Mouse (Mus musculus): ENCODE results near the gene Tlcd1.
"Not testable (repeated sequence)": the region's sequence is repeated elsewhere in the genome, so short reads cannot be mapped to it uniquely, and the experiment has no call there.

Gene Tlcd1

DNA sequence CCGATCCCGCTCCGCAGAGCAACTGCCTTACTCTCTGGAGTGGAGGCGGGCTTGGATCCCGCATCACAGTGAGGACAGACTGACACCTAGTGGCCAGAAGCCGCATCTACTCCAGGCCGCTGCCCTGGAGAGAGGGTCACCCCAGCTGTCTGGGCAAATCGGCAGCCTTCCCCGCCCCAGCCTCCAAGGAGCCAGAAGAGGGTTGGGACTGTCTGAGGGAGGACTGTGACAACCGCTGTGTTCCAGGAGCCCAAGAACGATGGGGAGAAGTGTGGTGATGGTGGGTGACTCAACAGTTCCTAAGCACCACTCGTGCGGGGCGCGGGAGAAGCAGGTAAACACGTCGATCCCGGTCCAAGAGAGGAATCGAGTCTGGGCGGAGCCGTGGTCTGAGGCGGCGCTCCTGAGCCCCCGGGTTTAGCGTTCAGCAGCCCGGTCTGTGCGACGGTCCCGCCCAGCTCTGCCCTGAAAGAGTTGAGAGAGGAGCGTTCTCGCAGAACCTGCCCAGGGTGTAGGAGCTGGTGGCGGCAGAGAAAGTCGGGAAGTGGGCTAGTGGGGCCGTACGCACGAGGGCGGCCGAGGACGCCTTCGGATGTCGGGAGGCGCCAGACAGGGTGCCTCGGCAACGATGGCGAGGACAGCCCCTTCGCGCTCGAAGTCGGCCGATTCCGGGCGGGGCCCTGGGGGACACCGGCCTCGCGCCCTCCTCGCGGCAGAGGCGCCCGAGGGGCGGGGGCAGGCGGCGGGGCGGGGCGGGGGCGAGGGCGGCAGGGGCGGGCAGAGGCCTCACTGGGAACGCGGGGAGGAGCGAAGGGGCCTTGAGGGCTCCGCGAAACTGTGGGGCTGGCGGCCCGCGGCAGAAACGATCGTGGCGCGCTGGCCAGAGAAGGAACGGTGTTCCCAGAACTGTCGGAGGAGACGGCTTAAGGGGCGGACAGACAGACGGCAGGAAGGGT lies 1.7 kb downstream of the Tlcd1 start:
- peak; percentile 96 for DNase-seq (ENCODE audit: low spot score)

DNA sequence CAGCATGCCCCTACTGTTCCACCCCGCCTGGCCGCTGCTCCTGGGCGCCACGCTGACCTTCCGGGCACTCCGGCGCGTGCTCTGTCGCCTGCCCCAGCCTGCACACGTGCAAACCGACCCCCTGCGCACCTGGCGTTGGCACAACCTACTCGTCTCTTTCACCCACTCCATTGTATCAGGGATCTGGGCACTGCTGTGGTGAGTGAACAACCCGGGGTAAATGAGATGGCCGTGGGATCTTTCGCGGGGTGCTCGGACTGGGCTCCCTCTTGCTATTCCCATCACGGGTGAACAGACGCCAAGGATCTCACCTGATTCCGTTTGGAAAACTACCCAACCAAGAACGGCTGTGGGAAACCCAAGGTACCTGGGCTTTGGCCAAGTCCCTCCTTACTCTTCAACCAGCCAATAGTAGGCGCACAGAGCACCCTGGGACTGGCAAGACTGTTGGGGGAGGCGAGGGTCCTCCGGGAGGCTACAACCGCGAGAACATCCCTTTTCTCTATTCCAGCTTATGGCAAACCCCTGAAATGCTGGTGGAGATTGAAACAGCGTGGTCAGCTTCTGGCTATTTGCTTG lies 2.4 kb downstream of the Tlcd1 start:
- DNase-seq (ENCODE audit: low spot score), result peak; percentile 80

DNA sequence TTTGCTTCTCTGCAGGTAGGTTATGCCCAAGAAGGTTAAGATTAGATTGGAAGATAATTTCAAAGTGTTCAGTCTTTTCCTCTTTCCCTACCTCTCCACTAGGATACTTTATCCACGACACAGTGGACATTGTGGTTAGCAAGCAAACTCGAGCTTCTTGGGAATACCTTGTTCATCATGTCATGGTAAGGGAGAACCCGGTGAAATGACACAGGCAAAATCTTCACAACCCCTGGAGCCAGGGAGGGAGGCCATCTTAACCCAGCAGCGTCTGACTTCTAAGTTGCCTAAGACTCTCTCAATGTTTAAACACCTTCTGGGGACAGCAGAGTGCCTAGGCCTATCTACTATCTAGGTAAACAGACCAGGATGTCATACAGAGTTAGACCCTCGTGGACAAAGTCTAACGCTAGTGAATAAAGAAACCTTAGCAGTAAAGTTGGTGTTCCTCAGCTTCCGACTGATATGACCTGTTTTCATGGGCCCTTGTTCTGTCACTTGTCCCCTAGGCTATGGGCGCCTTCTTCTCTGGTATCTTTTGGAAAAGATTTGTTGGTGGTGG lies 3.0 kb downstream of the Tlcd1 start:
- DNase-seq (ENCODE audit: low spot score), result no peak

DNA sequence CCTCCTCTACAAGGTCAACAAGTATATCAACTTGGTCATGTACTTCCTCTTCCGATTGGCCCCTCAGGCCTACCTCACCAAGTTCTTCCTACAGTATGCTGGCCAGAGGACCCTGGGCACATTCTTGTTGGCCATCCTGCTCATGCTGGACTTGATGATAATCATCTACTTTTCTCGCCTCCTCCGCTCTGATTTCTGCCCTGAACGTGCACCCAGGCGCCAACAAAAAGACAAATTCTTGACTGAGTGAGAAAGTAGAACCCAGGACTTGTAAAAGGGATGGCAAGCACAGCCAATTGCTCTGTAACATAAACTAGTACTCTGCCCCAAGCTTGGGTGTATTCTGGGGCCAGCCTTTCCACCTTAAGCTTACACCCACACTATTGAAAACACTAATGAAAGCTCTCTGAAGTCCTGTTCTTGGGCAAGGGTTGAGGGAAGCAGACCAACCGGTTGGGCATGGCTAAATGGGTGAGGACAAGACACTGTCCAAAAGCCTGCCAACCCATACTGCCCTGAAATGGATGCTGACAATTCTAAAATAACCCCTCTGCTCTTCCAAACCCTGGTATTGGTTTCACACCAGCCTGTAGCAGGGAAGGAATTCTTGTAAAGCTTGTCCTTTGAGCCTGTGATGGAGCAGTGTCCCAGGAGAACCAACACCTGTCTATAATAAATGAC lies 3.7 kb downstream of the Tlcd1 start:
- DNase-seq (ENCODE audit: low spot score), result no peak

DNA sequence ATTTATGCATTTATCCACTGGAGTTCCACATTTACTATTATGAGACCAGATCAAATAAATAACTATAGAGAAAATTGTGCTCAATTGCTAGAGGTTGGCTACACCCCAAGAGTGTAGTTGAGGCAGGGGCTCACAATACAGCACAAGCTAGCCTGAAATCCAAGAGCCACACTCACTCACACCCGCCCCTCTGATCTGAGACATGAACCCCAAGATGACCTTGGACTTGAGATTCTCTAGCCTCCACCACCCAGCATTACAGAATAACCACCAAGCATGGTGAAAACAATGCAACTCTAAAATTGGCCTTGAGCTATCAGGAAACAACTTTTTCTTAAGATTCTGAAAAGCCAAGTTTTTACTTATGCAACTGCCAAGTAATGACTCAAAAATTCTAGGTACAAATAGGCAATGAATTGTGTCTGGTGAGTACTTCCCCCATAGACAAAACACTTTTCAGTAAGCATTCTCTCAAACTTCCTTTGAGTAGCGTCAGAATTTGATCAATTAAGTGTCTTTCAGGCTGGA lies 5.4 kb downstream of the Tlcd1 start:
- no peak for DNase-seq (ENCODE audit: low spot score)

DNA sequence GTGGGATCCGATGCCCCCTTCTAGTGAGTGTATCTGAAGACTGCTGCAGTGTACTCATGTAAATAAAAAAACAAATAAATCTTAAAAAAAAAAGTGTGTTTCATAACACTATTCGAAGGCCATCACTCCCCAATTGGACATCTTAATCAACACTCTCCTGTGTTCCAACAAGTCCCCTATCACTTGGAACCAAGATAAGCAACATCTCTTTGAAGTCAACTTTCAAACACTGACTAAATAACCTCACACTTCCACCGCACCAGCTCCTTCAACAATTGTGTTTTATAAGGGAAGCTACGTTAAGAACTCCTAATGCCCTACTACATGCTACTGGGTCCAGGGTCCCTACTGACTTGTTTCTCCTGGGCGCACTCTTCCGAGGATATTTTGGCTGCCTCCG lies 5.9 kb downstream of the Tlcd1 start:
- DNase-seq (ENCODE audit: low spot score), result no peak

DNA sequence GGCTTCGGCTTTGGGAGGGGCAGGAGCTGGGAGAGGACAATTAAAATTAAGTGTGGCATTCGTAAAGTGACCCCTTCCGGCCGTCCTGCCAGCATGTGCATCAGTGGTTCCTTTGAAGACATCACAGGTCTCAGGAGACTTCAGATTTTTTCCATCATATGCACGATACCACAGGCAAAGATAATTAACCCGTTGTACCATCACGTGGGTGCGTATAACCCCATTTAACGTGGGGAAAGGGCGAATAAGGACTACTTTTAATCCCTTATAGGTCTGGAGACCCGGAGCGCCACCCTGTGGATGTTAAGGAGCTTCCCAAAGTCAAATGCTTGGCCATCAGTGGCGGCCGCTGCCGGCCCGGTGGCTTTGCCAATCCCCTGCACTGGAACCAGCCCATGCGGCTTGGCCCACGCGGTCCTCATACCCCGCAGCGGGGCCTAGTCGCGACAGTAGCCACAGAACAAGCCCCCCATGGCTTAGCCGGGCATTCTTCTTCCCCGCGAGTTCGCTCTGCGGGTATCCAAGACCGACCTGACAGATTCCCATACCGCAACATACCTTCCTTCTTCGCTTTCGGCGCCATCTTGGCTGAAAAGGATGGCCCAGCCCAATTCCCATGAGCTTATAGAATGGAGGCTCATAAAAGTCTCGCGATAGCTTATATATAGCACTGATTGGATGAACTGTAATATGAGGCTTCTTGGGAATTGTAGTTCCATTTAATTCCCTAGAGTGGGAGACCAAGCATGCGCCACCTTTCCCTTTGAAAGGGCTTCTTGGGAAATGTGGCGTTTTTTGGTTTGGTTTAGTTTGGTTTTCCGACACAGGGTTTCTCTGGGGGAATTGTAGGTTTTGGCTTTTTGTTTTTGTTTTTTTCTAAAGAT lies 6.7 kb downstream of the Tlcd1 start, which contains the start of gene Rpl23a:
TSS of gene Rpl23a (minus strand) at position 624 of the 884 bp plus-strand sequence.
- DNase-seq (ENCODE audit: low spot score), result peak; percentile 97

DNA sequence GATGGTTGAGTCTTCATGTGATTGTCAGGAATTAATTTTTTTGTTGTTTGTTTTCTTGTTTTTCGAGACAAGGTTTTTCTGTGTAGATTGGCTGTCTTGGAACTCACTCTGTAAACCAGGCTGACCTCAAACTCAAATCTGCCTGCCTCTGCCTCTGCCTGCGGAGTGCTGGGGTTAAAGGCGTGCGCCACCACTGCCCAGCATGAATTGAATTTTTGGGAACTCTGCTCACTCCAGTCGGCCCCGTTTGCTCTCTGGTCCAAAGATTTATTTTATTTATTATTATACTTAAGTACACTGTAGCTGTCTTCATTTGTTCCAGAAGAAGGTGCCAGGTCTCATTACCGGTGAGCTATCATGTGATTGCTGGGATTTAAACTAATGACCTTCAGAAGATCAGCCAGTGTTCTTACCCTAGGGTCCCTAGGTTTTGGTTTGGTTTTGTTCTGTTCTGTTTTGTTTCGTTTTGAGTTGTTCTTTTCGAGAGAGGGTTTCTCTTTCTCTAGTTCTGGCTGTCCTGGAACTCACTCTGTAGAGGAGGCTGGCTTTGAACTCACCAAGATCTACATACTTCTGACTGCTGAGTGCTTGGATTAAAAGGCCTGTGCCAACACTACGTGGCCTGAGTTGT lies 7.5 kb downstream of the Tlcd1 start:
- no peak for DNase-seq (ENCODE audit: low spot score)

DNA sequence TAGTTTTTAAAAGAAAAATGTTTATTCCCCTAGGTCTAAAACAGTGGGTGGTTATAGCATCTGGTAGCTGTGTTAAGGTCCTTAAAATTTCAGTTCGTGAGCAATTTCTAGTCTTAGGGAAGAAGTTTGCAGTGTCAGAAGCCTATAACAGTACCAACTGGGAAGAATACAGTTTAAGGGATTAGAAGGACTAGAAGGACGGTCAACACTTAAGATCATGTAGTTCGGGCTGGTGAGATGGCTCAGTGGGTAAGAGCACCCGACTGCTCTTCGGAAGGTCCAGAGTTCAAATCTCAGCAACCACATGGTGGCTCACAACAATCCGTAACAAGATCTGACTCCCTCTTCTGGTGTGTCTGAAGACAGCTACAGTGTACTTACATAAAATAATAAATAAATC lies 8.2 kb downstream of the Tlcd1 start:
- DNase-seq (ENCODE audit: low spot score), result not testable (repeated sequence)

DNA sequence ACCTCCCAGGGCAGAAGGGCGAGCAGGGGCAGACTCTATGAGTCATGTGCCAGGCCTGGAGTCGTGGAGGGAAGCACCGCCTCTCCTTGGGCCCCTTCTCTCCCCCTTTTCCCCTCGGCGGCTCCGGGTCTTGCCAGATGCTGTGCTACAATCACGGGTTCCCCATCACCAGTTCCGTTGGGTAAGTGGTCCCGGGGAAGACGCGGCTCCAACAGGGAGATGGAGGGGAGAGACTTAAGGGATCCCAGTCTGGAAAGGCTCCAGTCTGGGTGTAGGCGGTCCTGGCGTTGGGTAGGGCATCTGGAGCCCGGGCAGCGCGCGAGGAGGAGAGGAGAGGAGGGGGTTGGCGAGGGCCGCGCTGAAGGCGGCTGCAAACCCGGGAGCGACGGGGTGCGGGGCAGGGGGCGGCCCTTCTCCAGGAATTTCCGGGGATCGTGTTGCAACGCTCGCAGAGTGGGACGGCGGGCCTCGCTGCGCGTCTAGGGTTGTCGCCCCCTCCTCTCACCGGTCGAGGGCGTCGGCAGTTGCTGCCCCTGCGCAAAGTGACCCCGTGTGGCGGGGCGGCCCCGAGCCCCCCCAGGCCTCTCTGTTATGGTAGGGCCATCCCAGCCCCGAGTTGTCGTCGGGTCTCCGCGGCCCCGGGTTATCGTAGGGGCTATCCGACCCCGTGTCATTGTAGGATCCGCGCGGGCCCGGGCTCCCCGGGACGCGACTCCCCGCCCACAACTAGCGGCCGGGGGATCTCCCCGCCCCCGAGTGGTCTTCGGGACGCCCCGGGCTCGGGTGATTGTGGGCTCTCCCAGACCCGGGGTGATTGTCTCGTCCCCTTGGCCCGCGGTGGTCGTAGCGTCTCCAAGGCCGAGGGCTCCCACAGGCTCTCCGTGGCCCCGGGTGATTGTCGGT lies 12.1 kb downstream of the Tlcd1 start, which contains the start of gene Rab34:
TSS of gene Rab34 (plus strand) at position 100 of the 903 bp plus-strand sequence.
- DNase-seq (ENCODE audit: low spot score), result peak; percentile 84

DNA sequence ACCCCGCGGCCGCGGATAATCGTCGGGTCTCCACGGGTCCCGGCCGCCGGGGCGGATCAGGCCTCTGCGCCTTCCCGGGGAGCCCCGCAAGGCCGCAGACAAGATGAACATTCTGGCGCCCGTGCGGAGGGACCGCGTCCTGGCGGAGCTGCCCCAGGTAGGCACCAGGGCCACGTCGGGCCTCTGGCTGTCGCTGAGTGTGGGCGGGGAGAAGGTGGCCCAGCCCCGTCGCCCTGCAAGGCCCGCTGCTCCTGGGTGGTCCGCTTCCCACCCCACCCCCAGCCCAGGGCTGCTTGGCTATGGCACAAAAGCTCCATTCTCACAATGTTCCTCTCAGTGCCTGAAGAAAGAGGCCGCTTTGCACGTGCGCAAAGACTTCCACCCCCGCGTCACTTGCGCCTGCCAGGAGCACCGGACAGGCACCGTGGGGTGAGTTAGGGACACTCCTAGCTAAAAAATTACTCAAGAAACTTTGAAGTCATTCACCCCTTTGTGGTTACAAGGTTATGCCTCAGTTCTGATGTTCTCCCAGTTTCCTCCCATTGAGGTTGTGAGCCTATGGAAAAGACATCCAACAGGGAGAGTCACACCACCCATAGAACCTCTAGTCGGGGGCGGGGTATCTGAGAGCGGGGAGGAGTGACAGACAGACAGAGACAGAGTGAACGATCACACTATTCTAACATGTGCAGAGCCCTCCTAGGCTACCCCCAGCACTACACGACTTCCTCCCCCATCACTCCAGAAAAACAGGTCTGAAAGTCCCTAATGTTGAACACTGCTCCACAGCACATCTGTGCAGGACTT lies 12.9 kb downstream of the Tlcd1 start:
- peak; percentile 58 for DNase-seq (ENCODE audit: low spot score)

DNA sequence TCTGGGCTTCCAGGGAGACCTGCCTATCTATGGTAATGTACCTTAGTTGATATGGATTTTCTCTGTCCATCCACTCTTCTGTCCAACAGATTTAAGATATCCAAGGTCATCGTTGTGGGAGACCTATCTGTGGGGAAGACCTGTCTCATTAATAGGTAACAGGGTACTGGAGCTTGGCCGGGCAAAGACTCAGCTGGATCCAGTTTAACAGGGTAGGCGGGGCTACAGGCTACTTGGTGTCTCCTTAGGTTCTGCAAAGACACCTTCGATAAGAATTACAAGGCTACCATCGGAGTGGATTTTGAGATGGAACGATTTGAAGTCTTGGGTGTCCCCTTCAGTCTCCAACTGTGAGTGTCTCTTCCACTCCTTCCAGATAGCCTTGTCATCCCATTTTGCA lies 13.5 kb downstream of the Tlcd1 start:
- DNase-seq (ENCODE audit: low spot score), result no peak

DNA sequence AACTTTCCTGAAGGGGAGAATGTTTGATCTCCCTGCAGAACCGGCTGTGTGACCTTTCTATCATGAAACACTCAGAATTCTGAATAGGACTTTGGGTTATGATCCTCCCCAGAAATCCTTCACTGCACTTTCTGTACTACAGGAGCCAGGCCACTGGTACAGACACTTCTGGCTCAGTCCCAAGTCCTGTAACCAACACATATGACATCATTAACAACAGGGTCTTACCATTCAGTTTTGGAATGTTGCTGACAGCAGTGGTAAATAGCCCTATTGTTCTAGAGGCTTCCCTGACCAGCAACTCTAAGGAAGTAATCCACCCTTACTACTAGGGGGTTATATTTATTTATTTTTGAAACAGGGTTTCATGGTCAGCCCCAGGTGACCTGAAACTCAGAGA lies 16.6 kb downstream of the Tlcd1 start, which contains the start of gene Proca1:
TSS of gene Proca1 (plus strand) at position 280 of the 400 bp plus-strand sequence.
- no peak for DNase-seq (ENCODE audit: low spot score)

DNA sequence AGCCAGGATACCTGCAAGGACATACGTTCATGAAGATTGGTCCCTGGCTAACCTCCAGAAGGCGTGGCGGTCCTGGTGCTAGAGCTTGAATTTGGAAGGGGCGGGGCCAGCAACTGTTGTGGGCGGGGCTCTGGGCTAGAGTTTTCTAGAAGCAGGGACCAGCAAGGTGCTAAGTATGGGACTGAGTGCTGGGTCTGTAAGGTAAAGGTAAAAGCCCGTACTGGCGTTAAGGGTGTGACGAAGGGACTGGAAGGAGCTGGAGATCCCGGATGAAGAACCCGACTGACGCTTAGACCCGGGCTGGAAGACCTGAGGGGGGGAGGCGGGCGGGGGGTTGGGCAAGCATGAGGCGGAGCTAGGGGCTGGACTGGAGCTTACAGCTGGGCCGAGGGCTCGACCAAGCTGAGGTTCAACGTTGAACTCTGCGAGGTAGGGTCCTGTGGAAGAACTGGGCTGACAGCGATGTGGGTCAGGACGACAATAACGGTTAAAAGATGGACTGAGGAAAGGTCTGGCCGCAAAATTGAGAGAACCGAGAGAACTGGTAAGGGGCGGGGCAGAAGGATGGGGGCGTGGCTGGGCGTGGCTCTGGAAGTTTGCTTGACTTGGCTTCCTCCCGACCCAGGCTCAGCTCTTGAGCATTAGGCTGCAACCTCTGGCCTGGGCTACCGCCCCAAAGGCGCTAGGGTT lies 18.0 kb downstream of the Tlcd1 start:
- DNase-seq (ENCODE audit: low spot score), result no peak

DNA sequence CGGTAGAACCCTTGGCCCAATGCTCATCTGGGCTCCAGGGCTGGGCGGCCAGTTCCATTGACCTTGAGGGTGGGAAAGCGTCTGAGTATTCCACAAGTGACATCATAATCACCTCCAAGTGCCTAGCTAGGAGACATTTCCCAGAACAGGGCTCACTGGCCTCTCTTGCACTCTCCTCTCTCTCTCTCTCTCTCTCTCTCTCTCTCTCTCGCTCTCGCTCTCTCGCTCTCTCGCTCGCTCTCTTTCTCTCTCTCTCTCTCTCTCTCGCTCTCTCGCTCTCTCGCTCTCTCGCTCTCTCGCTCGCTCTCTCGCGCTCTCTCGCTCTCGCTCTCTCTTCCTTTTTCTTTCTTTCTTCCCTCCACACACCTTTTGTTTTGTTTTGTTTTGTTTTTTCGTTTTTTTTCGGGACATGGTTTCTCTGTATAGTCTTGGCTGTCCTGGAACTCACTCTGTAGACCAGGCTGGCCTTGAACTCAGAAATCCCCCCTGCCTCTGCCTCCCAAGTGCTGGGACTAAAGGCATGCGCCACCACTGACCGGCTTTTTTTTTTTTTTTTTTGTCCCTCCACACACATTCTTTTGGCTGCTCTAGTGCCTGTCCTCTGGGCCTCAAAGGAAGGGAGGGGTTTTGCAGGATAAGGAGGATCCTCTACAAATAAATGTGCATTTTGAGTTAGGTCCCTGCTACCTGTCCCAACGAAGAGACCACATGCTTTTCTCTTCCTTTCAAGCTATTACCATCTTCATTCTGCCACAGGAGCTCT lies 18.8 kb downstream of the Tlcd1 start:
- DNase-seq (ENCODE audit: low spot score), result no peak

DNA sequence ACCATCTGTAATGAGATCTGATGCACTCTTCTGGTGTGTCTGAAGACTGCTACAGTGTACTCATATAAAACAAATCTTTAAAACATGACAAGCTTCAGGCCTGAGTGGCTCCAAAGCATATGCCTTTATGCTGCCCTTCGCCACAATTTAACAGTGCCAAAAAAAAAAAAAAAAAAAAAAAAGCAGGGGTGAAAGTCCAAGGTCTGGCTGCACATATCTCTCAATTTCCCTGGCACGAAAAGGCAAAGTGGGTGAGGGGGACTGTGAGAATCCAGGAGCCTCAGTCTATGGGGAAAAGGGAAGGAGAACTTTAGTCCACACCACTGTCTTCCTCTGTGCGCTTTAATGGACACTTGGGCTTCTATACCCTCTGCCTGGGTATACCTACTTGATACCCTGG lies 25.9 kb downstream of the Tlcd1 start:
- no peak for DNase-seq (ENCODE audit: low spot score)

DNA sequence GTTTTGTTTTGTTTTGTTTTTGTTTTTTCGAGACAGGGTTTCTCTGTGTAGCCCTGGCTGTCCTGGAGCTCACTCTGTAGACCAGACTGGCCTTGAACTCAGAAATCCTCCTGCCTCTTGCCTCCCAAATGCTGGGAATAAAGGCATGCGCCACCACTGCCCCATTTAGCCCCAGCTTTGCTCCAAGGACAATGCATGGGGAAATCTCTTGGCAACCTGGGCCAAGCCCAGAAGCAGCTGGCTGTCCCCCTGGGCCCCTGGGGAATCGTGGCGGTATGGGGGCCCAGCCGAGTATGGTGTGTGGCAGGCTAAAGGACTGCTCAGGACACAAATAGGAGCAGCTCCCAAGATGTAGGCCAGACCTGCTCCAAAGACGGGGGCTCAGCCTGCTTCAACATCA lies 27.8 kb downstream of the Tlcd1 start:
- DNase-seq (ENCODE audit: low spot score), result no peak

Measured in MN1 (cell line).